ENCODE assay signal across 14 mouse cellular contexts in the genomic region with DNA sequence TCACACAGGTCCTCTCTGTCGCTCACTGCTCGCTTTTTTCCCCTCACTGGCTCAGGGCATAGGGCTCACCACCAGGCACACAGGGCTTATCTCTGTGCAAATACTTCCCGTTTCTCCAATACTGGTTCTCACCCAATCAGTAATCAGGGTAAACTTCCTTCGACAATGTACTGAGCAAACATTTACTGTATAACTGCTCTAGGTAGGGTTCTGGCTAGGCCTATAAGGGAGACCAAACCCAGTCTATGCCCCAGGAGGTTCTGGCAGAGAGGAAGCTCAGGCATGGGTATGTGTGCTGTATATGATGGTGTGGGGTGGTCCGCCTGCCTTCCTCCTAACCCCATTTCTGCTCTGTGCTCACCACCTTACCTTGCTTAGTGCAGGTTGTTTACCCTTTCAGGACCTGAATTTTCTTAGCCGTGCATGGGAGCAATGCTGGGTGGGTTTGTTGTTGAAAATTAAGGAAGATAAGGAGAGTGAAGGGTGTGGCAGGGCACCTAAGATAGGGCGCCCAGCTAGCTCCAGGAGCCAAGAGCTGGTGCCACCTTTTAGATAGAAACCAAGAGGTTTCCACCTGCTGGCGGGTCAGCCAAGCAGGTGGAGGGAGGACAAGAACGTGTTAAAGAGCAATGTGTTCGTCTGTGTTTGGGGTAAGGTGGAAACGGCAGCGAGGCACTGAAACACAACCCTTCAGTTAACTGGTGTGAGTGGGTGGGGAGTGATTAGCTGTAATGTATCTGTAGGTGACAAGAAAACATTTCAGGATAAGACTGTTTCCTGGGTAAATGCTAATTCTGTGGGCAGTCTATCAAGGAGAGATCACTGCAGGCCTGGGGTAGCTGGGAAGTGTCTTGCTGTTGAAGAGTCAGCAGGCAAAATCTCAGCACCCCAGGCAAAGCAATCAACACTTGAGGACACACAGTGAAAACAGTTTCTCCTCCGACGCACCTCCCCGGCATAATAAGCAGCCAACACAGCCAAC. TPM values are rescaled to one million over a fixed set of nuclear protein-coding genes. Genes with fewer than 3 reads are reported as not detected.
DNase-seq lines count a peak whose midpoint lies in the region; ATAC-seq and TF ChIP-seq lines count a peak whose summit lies in the region.
"Had no signal": no experiment of that assay in that cellular context is flagged by ENCODE, and none has a peak within 500 bp of the region (broad histone marks: within the 10 kb centered on the region; RNA-seq: fewer than 3 reads in every experiment).

No protein-coding gene starts in this region.

- H3K4me2 ChIP-seq in intestine, embryonic 14.5 days (ENCODE audit: low read length): no peak overlapping the region
- H3K4me2 ChIP-seq: hindbrain, embryonic 14.5 days; limb, embryonic 15.5 days had no signal

- no peak for TF ChIP-seq CTCF in lung, adult 2 months (IDR thresholded peaks at IDR 0.05; ENCODE audit: insufficient read depth, low read length)

- 54% methylated on average over 15 of the region's 15 CpGs for WGBS in lung, adult 2 months
- 68% methylated on average over 15 of the region's 15 CpGs for WGBS in intestine, embryonic 14.5 days
- 55% methylated on average over 15 of the region's 15 CpGs for WGBS in macrophage (ENCODE audit: missing documents)
- WGBS in forebrain, embryonic 10.5 days: 82% methylated on average over 15 of the region's 15 CpGs

- DNase-seq in lung, postnatal 36 days: peak; percentile 53
- no peak for DNase-seq in lung, adult 2 months
- peak; percentile 51 for DNase-seq in intestine, embryonic 14.5 days (ENCODE audit: low spot score)
- DNase-seq in embryo, embryonic 10.5 days (ENCODE audit: low spot score): no peak
- DNase-seq in frontal cortex, postnatal 10 days (ENCODE audit: low spot score in 2 of 2): no peak
- no peak for DNase-seq in forebrain, embryonic 10.5 days (ENCODE audit: extremely low spot score, low spot score)
- DNase-seq: adrenal gland, postnatal 36 days; cerebellum, adult 8-10 months; forebrain, postnatal 0 days; kidney, postnatal 10 days had no signal

- H3K4me3 ChIP-seq in lung, adult 2 months (replicated peaks; ENCODE audit: extremely low read depth, low read depth, low read length): no peak overlapping the region
- no peak overlapping the region for H3K4me3 ChIP-seq in intestine, embryonic 14.5 days (ENCODE audit: low read depth, low read length)
- no peak overlapping the region for H3K4me3 ChIP-seq in macrophage (ENCODE audit: inconsistent target)
- no peak overlapping the region for H3K4me3 ChIP-seq in forebrain, embryonic 10.5 days
- H3K4me3 ChIP-seq: left cerebral cortex, adult 2 months; limb, embryonic 15.5 days had no signal

- H3K36me3 ChIP-seq in intestine, embryonic 14.5 days (ENCODE audit: control insufficient read depth, insufficient read depth, low read length): no peaks in the 10 kb centered on the region
- H3K36me3 ChIP-seq in macrophage (ENCODE audit: inconsistent target): no peaks in the 10 kb centered on the region
- no peaks in the 10 kb centered on the region for H3K36me3 ChIP-seq in forebrain, embryonic 10.5 days (replicated peaks)
- H3K36me3 ChIP-seq: limb, embryonic 15.5 days had no signal

- TF ChIP-seq POLR2A in lung, adult 2 months (IDR thresholded peaks at IDR 0.05; ENCODE audit: borderline replicate concordance, extremely low read depth, low read depth, low read length): no peak

- H3K79me2 ChIP-seq in macrophage (ENCODE audit: inconsistent target): no peaks in the 10 kb centered on the region

- H3K27me3 ChIP-seq in intestine, embryonic 14.5 days (replicated peaks; ENCODE audit: control insufficient read depth, insufficient read depth, low read length): no peaks in the 10 kb centered on the region
- H3K27me3 ChIP-seq in forebrain, embryonic 10.5 days (ENCODE audit: poor library complexity, severe bottlenecking): no peaks in the 10 kb centered on the region; the same call in 1 of the 2 replicates
- H3K27me3 ChIP-seq: limb, embryonic 15.5 days had no signal

- H3K4me1 ChIP-seq in lung, adult 2 months (ENCODE audit: control insufficient read depth, insufficient read depth, low read length): peaks cover 9% of the 10 kb centered on the region
- H3K4me1 ChIP-seq in intestine, embryonic 14.5 days (replicated peaks; ENCODE audit: control insufficient read depth, insufficient read depth, low read length): no peaks in the 10 kb centered on the region
- H3K4me1 ChIP-seq in forebrain, embryonic 10.5 days: no peaks in the 10 kb centered on the region

- H3K9me3 ChIP-seq in intestine, embryonic 14.5 days (ENCODE audit: control insufficient read depth, low read length): no peaks in the 10 kb centered on the region
- H3K9me3 ChIP-seq in forebrain, embryonic 10.5 days: no peaks in the 10 kb centered on the region
- H3K9me3 ChIP-seq: limb, embryonic 15.5 days had no signal

- H3K27ac ChIP-seq in intestine, embryonic 14.5 days (ENCODE audit: low read depth): no peak overlapping the region
- peak overlapping the region; percentile 24 for H3K27ac ChIP-seq in macrophage
- no peak overlapping the region for H3K27ac ChIP-seq in forebrain, embryonic 10.5 days
- H3K27ac ChIP-seq: hindbrain, embryonic 14.5 days; left cerebral cortex, adult 2 months; limb, embryonic 15.5 days had no signal

- H3K9ac ChIP-seq in intestine, embryonic 14.5 days (ENCODE audit: low read length): no peak overlapping the region
- H3K9ac ChIP-seq: forebrain, postnatal 0 days; hindbrain, embryonic 14.5 days; limb, embryonic 15.5 days had no signal

- ATAC-seq in intestine, embryonic 14.5 days (replicated peaks; ENCODE audit: low FRiP score, low TSS enrichment, low read depth): peak; percentile 70
- ATAC-seq: forebrain, postnatal 0 days had no signal

RNA-seq across cellular contexts. Expression of a gene that starts 14.8 kb away (rescaled TPM):
- polyA plus RNA-seq in lung, adult 2 months (2012; rRNA removed): 227 and 239 TPM in 2 replicates
- 344 TPM in 2 replicates for polyA plus RNA-seq in intestine, embryonic 14.5 days (2014; fragmentation: Nextera tagmentation; extraction: Ambion mirVana)
- total RNA-seq in macrophage (2018; cell fraction: chromatin; rRNA removed): 10 to 100 TPM; 36.3 to 96.9 (median 66.9) TPM
- 100 to 1,000 TPM; 295 to 447 (median 378) TPM for total RNA-seq in macrophage (2018; cell fraction: cytosol; rRNA removed)
- 100 to 1,000 TPM in 25 of 26 experiments, 10 to 100 TPM in 1; 64.6 to 378 (median 214) TPM for total RNA-seq in macrophage (2018; cell fraction: nucleus; rRNA removed)
- polyA plus RNA-seq in macrophage (2018): 317 to 419 TPM (median 387 TPM) in 3 replicates
- 245 and 247 TPM in 2 replicates for polyA plus RNA-seq in forebrain, embryonic 10.5 days (2016; fragmentation: Nextera tagmentation; extraction: Ambion mirVana)

RNA-seq across cellular contexts. Expression of a gene that starts 50.3 kb away (rescaled TPM):
- 32.7 and 39.7 TPM in 2 replicates for polyA plus RNA-seq in lung, adult 2 months (2012; rRNA removed)
- 16.5 and 17.2 TPM in 2 replicates for polyA plus RNA-seq in intestine, embryonic 14.5 days (2014; fragmentation: Nextera tagmentation; extraction: Ambion mirVana)
- total RNA-seq in macrophage (2018; cell fraction: chromatin; rRNA removed): 100 to 1,000 TPM in 7 of 26 experiments, 10 to 100 TPM in 19; 60.5 to 127 (median 89.8) TPM
- total RNA-seq in macrophage (2018; cell fraction: cytosol; rRNA removed): 10 to 100 TPM; 44.3 to 72.9 (median 60.3) TPM
- total RNA-seq in macrophage (2018; cell fraction: nucleus; rRNA removed): 10 to 100 TPM; 50.0 to 95.0 (median 69.6) TPM
- 40.7 to 65.1 TPM (median 55.7 TPM) in 3 replicates for polyA plus RNA-seq in macrophage (2018)
- polyA plus RNA-seq in forebrain, embryonic 10.5 days (2016; fragmentation: Nextera tagmentation; extraction: Ambion mirVana): 23.9 TPM in 2 replicates

Comparison
In these comparisons a context has a peak if more than half of its experiments do, and no peak if none do; other contexts are left out.
1. DNase-seq: peak in lung, postnatal 36 days (single experiment) and intestine, embryonic 14.5 days (single experiment); none in lung, adult 2 months (single experiment), embryo, embryonic 10.5 days (single experiment), frontal cortex, postnatal 10 days (0 of 2) and forebrain, embryonic 10.5 days (single experiment).